Mouse (Mus musculus) left cerebral cortex, postnatal 14 days (tissue): Measurements from ENCODE around the gene Tspyl4. TPM values are rescaled to one million over a fixed set of nuclear protein-coding genes. Genes with fewer than 3 reads are reported as not detected.

Experiments used
- DNase-seq, 2 experiments: peaks; one replicate each; pipeline ENCODE4 v3.0.0; 2021 to 2022; ENCODE audit warnings: low spot score in 2 of 2, mixed read lengths in 1 of 2
- intact Hi-C: fragments of 180-260 bp; cut with DNase I; formaldehyde crosslinking; loops from one replicate; pipeline ENCODE4 v1.15.1; 2025
- total RNA-seq, 2 experiments: library from RNA; stranded (reverse); gene quantifications; 2 replicates each; pipeline ENCODE4 v1.2.3; 2021

The Tspyl4 gene
- total RNA-seq, 2 experiments from 2014 or later = 351 TPM

DNA sequence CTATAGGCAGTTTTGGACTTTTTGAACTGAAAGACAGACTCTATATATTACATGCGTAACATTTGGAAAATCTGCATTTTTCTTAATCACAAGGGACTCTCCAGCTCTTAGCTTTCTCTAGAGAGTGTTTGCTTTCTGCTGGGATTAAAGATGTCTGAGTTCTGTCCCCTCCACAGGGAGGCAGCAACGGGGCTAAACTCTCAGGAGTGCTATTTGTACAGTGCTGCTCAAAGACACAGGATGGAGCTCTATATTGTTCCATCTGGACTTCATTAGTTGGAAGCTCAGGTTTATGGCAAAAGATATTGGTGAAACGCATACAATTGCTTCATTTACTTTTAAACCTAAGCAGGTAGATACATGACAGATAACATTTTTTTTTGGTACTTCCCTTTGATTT lies 15.3 kb downstream of the Tspyl4 start:
- DNase-seq = no peak
- intact Hi-C loops = no loop called here

DNA sequence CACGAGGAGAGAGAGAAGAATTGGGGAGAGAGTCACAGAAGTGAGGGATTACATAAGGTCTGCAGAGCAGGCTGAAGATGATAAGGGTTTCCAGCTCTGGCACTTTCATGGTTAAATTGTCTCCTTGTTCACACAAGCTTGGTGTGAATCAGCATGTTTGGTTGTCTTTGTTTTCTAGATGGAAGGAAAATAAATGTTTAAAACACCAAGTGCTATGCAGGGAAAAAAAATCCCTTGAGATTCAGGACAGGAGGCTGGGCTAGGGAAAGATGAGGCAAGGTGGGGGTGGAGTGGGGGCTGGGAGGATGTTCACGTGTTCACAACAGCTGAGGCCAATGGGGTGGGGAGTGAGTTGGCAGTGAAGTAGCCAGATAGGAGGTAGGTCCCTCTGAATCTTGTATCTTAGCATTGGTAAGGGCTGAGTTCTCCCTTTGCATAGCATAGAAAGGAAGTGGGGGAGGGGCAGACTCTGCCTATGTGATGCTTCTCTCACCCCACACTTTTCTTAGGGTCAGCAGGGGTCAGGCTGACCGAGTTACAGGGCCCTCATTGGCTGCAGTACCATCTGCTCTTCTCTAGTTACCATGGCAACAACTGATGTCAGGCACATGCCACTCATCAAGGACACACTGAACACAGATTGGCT lies 19.5 kb downstream of the Tspyl4 start:
- DNase-seq = peak; percentile 73 to 91
- intact Hi-C loops = no loop called here

DNA sequence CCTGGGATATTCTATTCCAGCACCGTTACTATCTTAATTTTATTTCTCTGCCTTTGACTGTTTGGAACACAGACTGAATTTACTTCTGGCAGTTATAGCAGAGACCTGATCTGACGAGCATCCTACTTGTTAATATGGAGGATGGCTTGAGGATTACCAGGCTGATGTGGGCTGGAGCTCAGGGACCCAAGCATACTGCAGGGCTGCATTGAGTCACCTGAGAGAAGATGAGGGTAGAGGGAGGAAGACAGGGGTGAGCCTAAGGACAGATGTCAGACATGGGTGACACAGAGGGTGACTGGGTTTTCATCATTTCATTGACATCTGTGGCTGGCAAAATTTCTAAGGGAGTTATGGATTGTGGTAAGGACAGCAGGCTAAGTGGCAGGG lies 20.0 kb downstream of the Tspyl4 start:
- DNase-seq = no peak

DNA sequence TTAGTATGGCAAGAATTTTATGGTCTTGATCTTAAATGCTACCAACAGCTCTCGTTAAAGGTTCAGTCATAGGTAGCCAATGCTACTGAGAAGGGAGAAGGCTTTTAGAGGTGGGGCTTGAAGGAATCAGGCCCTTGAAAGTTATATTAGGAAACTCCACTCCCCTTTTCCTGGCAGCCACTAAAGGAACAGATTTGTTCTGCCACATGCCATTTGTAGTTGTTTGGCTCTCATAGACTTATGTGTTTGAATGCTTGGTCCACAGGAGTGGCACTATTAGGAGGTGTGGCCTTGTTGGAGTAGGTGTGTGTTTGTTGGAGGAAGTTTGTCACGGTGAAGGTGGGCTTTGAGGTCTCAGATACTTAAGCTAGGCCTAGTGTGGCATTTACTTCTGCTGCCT lies 23.6 kb downstream of the Tspyl4 start:
- no peak for DNase-seq
- intact Hi-C loops = no loop called here

More for the DNA sequence above, 20.0 kb downstream of the Tspyl4 start:
- intact Hi-C loops = no loop called here

DNA sequence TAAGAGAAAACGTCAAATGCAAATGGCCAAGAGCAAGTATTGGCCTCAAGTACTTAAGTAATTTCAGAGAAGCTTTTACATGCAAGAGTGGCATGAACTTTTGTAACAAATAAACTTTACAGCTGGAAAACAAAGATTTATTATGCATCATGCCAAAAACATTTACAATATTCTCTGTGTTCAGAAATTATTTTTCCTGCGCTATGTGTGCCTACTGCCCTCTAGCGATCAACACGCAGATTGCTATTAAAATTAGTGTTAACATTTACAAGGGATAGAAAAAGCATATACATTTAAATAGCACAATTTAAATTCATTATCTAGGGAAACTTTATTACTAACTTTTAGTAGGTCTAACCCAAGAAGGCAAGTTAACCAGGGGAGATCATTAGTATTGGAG lies 29.5 kb downstream of the Tspyl4 start:
- peak; percentile 23 to 28 for DNase-seq
- intact Hi-C loops = loop anchor here (2.0 to 5.0 kb wide), 2 partner anchors 44 to 290 kb away; partner anchors contain the start of genes Trappc3l and Tspyl1

DNA sequence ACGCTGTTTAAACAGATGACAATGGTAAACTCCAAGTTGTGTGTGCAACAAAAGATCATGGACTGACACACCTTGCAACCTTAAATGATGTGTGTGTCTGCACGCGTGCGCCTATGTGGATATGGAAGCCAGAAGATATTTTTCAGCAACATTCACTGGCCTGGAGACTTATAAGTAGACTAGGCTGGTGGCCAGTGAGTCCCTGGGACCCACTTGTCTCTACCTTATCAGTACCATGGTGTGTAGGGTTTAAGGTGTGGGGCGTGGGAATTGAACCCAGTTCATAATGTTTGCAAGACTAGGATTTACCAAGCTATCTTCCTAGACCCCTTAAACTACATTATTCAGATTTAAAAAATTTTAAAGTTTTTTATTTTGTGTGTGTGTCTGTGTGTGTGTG lies 29.9 kb downstream of the Tspyl4 start:
- intact Hi-C loops = loop anchor here (2.0 to 5.0 kb wide), 2 partner anchors 45 to 290 kb away; partner anchors contain the start of genes Trappc3l and Tspyl1
- no peak for DNase-seq

DNA sequence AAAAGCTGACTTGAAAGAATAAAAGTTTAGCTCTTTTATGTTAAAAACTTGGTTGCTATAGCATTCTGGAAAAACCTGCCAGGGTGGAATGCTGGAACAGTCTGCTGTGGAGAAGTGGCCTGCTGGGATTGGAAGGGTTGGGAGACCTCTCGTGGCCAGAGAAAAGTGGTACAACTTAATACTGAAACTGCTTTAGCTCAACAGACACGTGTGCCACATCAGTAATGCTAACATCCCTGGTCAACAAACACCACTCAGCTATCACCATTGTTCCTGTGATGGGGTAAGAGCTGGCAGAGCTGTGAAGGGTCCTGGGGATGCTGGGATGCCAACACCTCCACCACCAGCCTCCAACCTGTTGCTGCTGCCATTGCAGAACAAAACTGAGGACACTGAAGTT lies 31.1 kb downstream of the Tspyl4 start:
- DNase-seq = peak; percentile 68 to 74
- intact Hi-C loops = loop anchor here (5.0 kb wide), 1 partner anchor 46 kb away; the partner anchor contains the start of gene Tspyl1

DNA sequence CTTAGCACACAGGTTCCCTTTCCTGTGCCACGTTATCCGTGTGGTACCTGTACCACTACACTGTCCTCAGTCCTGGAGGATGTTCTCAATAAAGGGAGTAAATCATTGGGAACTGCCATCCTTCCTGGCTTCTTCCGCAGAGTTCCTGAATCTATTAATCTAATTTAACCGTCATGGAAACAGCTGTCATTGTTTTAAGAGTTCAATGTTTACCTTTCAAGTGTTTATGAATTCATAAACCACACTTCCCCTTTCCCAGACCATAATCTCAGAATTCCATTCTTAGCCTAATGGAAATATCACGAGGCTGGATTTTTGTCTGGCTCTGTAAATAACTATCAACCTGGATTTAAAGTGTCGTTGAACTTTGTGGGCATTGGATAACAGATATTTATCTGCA lies 43.8 kb downstream of the Tspyl4 start:
- intact Hi-C loops = no loop called here
- no peak for DNase-seq

DNA sequence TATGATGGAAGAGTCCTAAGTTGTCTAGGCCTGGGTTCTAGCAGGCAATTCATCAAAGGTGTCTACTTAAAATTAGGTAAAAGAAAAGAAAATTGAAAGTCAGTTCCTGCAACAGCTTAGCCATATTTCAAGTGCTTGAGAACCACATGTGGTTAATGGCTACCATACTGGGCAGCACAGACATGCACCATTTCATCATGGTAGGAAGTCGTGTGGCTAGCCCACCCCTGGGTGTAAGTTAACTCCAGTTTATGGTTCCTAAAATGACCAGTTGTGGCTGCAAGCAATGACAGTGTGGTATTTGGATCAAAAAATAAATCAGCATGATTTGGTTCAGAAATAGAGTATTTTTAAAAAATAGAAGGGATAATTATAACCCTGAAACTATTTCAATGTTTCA lies 44.6 kb downstream of the Tspyl4 start:
- no peak for DNase-seq
- intact Hi-C loops = no loop called here

Other genes with a start within 250 kb of the Tspyl4 start
- 1 to 10 TPM; 1.9 to 2.5 TPM for gene Calhm5, start 200.9 kb upstream of the Tspyl4 start, total RNA-seq
- gene Calhm6, start 169.5 kb upstream of the Tspyl4 start, total RNA-seq = under 1 TPM in 1 of 2 experiments, not detected in 1; 0.51 TPM
- gene Dse, start 89.7 kb upstream of the Tspyl4 start, total RNA-seq = 1 to 10 TPM; 6.0 to 7.5 TPM
- 100 to 1,000 TPM; 122 to 124 TPM for gene Tspyl1, start 15.3 kb upstream of the Tspyl4 start, total RNA-seq
- gene Col10a1, start 92.5 kb downstream of the Tspyl4 start, total RNA-seq = under 1 TPM; 0.40 to 0.62 TPM
- 1 to 10 TPM; 1.8 to 2.0 TPM for gene Nt5dc1, start 121.1 kb downstream of the Tspyl4 start, total RNA-seq
- gene Frk, start 186.0 kb downstream of the Tspyl4 start, total RNA-seq = under 1 TPM; 0.57 to 0.61 TPM